Mouse (Mus musculus) forebrain, embryonic 11.5 days (tissue): ENCODE results near the gene Ocln. TPM values are rescaled to one million over a fixed set of nuclear protein-coding genes. Genes with fewer than 3 reads are reported as not detected.
"Not testable (repeated sequence)": the region's sequence is repeated elsewhere in the genome, so short reads cannot be mapped to it uniquely, and the experiment has no call there.

Source experiments
- ATAC-seq: fragments of 200-750 bp; cut with Nextera tagmentation; replicated peaks from 2 replicates; pipeline ENCODE4 v1.8.0; 2017; ENCODE audit warnings: moderate TSS enrichment; ENCODE audit not compliant: low FRiP score
- DNase-seq: peaks from one replicate; pipeline ENCODE4 v3.0.0-alpha.2; 2017; ENCODE audit warnings: low spot score
- H3K27ac ChIP-seq: fragments of 300-500 bp; sonication (generic); 2 replicates; pipeline ENCODE4 v1.5.1; 2014; ENCODE audit warnings: low read depth, low read length
- H3K27me3 ChIP-seq: fragments of 300-500 bp; sonication (generic); 2 replicates; pipeline ENCODE4 v1.6.1; 2014; ENCODE audit warnings: mild to moderate bottlenecking, low read length, mixed read lengths; ENCODE audit not compliant: control insufficient read depth, insufficient read depth
- H3K36me3 ChIP-seq: fragments of 300-500 bp; sonication (generic); 2 replicates; pipeline ENCODE4 v1.6.1; 2014; ENCODE audit warnings: mild to moderate bottlenecking, low read length, moderate library complexity, mixed read lengths; ENCODE audit not compliant: control insufficient read depth, insufficient read depth
- H3K4me1 ChIP-seq: fragments of 300-500 bp; sonication (generic); replicated peaks from 2 replicates; pipeline ENCODE4 v1.6.1; 2014; ENCODE audit warnings: low read length, mixed read lengths; ENCODE audit not compliant: control insufficient read depth, insufficient read depth
- H3K4me2 ChIP-seq: fragments of 300-500 bp; sonication (generic); 2 replicates; pipeline ENCODE4 v1.6.1; 2014; ENCODE audit warnings: low read depth, mild to moderate bottlenecking, low read length, moderate library complexity, mixed read lengths; ENCODE audit not compliant: severe bottlenecking
- H3K4me3 ChIP-seq: fragments of 300-500 bp; sonication (generic); 2 replicates; pipeline ENCODE4 v1.5.1; 2014; ENCODE audit warnings: low read depth, low read length
- H3K9ac ChIP-seq: fragments of 300-500 bp; sonication (generic); 2 replicates; pipeline ENCODE4 v1.6.1; 2014; ENCODE audit warnings: low read length
- H3K9me3 ChIP-seq: fragments of 300-500 bp; sonication (generic); 2 replicates; pipeline ENCODE4 v1.6.1; 2016; ENCODE audit warnings: low read length, mixed read lengths; ENCODE audit not compliant: control insufficient read depth
- WGBS: fragments of 180-500 bp; shearing (Covaris S2); extraction: QIAGEN DNeasy Blood & Tissue Kit; methylation state at CpG from one replicate; pipeline ENCODE4 v1.1.7; 2014; 5-methylcytosine and 5-hydroxymethylcytosine counted together
- polyA plus RNA-seq: library from polyadenylated mRNA; unstranded; fragments of >200 nt; fragmentation: Nextera tagmentation; extraction: Ambion mirVana; gene quantifications from 2 replicates; pipeline ENCODE4 v1.2.1, GENCODE M21; 2014

The Ocln gene
- polyA plus RNA-seq, 1 experiment from 2014 or later, result 2.9 TPM

DNA sequence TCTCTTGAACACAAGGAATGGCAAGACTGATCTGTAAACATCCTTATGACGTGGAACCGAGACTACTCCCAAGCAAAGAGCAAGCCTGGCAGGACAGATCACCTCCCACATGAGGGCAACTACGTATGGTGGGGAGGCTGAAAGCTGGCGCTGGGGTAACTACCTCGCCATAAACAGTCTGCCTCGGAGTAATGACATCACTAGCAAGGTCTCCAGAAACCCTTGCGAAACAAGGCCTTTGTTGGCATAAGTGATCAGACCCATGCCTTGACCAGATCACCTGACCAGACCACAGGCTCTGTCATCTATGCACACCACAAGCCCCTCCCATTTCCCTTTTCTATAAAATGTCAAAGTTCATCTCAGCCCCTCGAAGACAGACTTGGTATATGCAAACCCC lies 59.2 kb downstream of the Ocln start:
- Histone ChIP-seq H3K9me3 (no peaks in the 10 kb centered on the region), H3K9ac (no peak overlapping the region), H3K4me1 (no peaks in the 10 kb centered on the region; the same call in 1 of the 2 replicates), H3K4me3 (no peak overlapping the region), H3K27ac (no peak overlapping the region), H3K4me2 (no peak overlapping the region), H3K27me3 (no peaks in the 10 kb centered on the region), H3K36me3 (no peaks in the 10 kb centered on the region; the same call in 1 of the 2 replicates)
- DNase-seq (no peak), ATAC-seq (no peak)
- 81% methylated on average over 8 of the region's 8 CpGs for WGBS

DNA sequence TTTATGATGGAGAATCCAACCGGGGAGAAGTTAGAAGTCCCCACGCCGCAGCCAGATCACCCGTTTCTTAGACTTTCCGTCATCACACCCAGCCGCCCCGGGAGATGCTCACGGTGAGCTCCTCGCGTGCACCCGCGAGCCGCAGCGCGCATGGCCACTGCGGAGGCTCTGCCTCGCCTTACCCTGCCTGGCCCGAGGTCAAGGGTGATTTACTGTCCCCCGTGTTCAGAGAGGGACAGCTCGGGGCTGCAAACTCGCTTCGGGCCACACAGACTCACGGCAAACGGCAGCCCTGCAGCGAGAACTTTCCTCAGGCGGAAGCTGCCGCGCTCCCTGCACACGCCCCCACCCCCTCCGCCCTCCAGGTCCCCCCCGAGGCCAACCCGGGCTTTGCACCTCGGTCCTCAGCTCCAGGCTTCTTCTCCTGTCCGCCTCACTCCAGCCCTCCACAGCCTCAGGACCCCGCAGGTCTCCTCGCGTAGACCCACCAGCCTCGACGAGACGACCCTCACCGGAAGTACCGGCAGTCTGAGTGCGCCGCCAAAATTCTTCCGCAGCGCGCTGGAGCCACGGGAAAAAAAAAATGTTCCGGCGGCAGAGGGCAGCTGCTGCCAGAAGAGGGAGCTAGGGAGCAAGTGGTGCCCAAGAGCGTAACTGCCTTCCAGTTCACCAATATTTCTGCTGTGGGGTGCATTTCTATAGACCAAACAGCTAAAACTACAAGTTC lies 60.3 kb downstream of the Ocln start, which contains the start of gene Gtf2h2:
Gene Gtf2h2, minus strand, starts transcription at position 519 of the 727 bp plus-strand sequence.
- Histone ChIP-seq H3K27me3 (no peaks in the 10 kb centered on the region), H3K4me2 (peak within 1 kb of the TSS; percentile 67), H3K9me3 (no peaks in the 10 kb centered on the region), H3K36me3 (no peaks in the 10 kb centered on the region; the same call in 1 of the 2 replicates), H3K4me3 (peak within 1 kb of the TSS; percentile 83), H3K4me1 (no peaks in the 10 kb centered on the region; the same call in 1 of the 2 replicates), H3K27ac (peak within 1 kb of the TSS; percentile 81; the same call in 1 of the 2 replicates), H3K9ac (peak within 1 kb of the TSS; percentile 93)
- ATAC-seq, result peak; percentile 89
- under 1% methylated on average over 51 of the region's 51 CpGs for WGBS
- peak; percentile 93 for DNase-seq

DNA sequence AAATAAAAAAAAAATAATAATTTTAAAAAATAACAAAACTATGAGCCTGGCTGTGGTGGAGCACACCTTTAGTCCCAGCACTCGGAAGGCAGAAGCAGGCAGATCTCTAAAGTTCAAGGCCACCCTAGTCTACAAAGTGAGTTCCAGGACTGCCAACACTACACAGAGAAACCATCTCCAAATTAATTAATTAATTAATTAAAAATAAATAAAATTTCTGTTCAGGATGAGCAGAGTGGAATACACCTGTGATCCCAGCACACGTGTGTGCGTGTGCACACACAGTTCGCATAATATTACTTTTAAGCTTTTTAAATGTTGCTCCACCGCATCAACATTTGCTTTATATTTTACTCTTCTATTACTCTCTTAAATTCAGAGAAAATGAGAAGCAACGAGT lies 60.9 kb downstream of the Ocln start:
- Histone ChIP-seq H3K27ac (no peak overlapping the region), H3K36me3 (no peaks in the 10 kb centered on the region; the same call in 1 of the 2 replicates), H3K27me3 (no peaks in the 10 kb centered on the region), H3K4me1 (no peaks in the 10 kb centered on the region; the same call in 1 of the 2 replicates), H3K4me2 (peak overlapping the region; percentile 67), H3K4me3 (peak overlapping the region; percentile 83), H3K9me3 (no peaks in the 10 kb centered on the region), H3K9ac (peak overlapping the region; percentile 93)
- DNase-seq (no peak), ATAC-seq (peak; percentile 19; the same call in 1 of the 2 replicates)
- 19% methylated on average over 6 of the region's 6 CpGs for WGBS

DNA sequence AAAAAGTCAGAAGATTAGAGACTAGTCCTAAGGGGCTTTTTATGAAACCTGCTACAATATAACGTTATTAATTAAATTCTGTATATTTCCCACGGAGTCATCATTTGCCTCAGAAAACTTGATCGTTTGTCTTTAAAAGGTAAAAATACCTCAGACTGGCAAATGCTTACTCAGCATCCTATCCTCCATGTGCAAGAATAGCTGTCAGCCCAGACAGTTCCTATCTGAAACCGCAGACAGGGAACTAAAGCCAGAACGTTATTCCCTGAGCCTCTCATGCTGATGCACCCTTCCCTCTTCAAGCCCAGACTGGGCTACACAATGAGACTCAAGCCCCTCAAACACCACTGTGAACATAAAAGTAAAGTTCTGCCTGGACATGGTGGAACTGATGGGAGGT lies 62.1 kb downstream of the Ocln start:
- H3K9ac ChIP-seq, result no peak overlapping the region
- ATAC-seq, result no peak

DNA sequence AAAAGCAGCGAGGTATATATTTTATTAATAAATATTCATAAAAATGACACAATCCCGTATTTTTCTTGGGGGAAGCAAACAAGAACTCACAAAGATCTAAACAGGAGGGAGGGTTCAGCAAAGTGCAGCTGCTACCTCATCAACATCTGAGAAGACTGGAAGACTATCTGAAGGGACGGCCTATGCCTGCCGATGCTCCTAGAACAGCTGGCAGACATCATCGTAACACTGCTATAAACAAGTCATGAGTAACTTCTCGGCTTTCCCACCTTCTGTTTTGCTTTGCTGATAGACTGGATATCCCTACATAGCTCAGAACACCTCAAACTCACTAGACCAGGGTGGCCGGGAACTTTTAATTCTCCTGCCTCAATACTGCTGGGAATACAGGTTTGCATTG lies 68.9 kb downstream of the Ocln start:
- peaks cover 6% of the 10 kb centered on the region; the same call in 1 of the 2 replicates for H3K36me3 ChIP-seq
- no peak for ATAC-seq
- WGBS, result 94% methylated on average over 7 of the region's 7 CpGs

More for the DNA sequence above, 62.1 kb downstream of the Ocln start:
- no peaks in the 10 kb centered on the region; the same call in 1 of the 2 replicates for H3K36me3 ChIP-seq
- no peak overlapping the region for H3K4me3 ChIP-seq
- 92% methylated on average over 5 of the region's 5 CpGs for WGBS
- H3K9me3 ChIP-seq, result no peaks in the 10 kb centered on the region
- H3K27ac ChIP-seq, result no peak overlapping the region
- H3K4me2 ChIP-seq, result no peak overlapping the region
- H3K27me3 ChIP-seq, result no peaks in the 10 kb centered on the region
- H3K4me1 ChIP-seq, result no peaks in the 10 kb centered on the region; the same call in 1 of the 2 replicates
- DNase-seq, result no peak

DNA sequence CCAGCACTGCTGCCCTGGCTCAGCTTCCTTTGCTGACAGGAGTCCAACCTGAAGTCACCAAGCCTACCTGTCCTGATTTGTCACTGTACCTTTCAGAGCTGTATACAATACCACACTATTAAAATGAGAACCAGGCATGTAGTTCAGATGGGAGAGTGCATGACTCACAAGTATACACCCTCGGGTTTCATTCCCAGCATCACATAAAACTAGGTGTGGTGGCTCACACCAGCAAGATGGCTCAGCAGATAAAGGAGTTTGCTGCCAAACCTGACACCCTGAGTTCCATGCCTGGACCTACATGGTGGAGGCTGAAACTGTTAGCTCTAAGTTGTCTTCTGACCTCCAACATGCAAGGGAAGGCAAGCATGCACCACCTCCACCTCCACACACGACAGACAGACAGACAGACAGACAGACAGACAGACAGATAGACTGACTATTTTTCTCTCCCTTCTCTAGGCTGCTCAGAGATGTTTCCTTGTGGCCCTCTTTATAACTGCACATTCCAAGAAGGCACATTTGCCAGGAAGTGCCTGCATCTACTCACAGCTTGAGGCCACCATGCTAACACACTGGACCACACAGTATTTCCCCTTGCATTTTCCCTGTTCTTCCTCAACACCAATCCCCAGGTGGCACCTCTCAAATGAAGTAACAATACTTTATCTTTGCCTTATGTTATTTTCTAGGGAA lies 88.8 kb downstream of the Ocln start:
- Histone ChIP-seq H3K4me3 (no peak overlapping the region), H3K4me2 (no peak overlapping the region), H3K27ac (no peak overlapping the region), H3K9me3 (no peaks in the 10 kb centered on the region), H3K36me3 (peaks cover 17% of the 10 kb centered on the region), H3K27me3 (no peaks in the 10 kb centered on the region), H3K4me1 (no peaks in the 10 kb centered on the region), H3K9ac (no peak overlapping the region)
- WGBS, result 86% methylated on average over 2 of the region's 2 CpGs
- DNase-seq, result no peak
- no peak for ATAC-seq

More for the DNA sequence above, 68.9 kb downstream of the Ocln start:
- Histone ChIP-seq H3K27me3 (no peaks in the 10 kb centered on the region), H3K9me3 (no peaks in the 10 kb centered on the region), H3K9ac (no peak overlapping the region), H3K4me1 (no peaks in the 10 kb centered on the region), H3K4me2 (no peak overlapping the region), H3K4me3 (no peak overlapping the region), H3K27ac (no peak overlapping the region)
- no peak for DNase-seq

DNA sequence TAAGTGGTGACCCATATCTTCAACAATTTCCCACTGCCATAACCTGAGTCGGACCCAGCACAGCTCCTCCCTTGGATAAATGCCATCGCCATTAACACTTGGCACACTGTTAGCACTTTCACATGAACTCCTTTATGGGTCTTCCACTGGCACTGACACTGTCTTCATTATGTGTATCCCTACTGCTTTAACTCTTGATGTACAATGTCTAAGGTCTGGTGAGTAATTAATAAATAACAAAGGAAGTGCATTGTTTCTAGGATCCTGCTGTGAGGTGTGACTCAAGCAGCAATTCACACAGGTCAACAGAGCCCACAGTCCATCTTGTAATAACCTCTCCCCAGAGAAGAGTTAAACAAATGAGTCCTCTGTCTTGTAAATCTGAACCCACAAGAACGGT lies 91.2 kb downstream of the Ocln start:
- Histone ChIP-seq H3K36me3 (no peaks in the 10 kb centered on the region; the same call in 1 of the 2 replicates), H3K4me2 (no peak overlapping the region), H3K27me3 (no peaks in the 10 kb centered on the region), H3K9ac (no peak overlapping the region), H3K4me1 (no peaks in the 10 kb centered on the region), H3K27ac (no peak overlapping the region), H3K4me3 (no peak overlapping the region), H3K9me3 (no peaks in the 10 kb centered on the region)
- no peak for DNase-seq
- WGBS, result 82% methylated on average over 3 of the region's 3 CpGs
- no peak for ATAC-seq

DNA sequence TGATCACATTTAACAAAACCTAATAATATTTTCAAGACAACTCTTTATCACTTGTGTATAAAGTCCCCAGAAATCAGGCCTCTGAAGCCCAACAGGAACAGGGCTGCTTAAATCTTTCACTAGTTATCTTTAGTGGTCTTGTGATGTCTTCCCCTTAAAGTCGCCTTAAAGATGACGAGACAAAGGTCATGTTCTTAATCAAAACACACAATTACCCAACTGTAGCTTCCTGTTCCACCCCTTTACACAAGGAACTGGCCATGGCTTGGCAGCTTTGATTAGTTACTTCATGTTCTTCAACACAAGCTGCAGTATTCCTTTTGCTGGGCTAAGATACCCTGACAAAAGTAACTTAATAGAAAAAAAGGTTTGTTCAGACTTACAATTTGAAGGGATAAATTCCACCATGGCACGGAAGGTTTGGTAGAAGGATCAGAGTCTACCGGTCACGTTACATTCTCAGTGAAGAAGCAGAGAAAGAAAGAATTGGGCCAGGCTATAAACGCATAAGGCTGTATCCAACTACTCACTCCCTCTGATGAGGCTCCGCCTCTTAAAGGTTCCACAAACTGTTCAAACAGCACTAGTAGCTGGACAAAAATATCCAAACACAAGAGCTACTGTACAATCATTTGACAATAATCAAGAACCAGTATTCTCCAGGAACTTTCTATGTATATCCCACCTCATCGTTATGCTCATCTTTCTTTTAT lies 99.9 kb downstream of the Ocln start, which contains the start of gene Naip1:
Gene Naip1, minus strand, starts transcription at position 455 of the 713 bp plus-strand sequence.
- H3K27ac ChIP-seq, H3K4me3 ChIP-seq, H3K36me3 ChIP-seq, H3K9me3 ChIP-seq, H3K4me2 ChIP-seq, ATAC-seq, H3K9ac ChIP-seq, DNase-seq, H3K4me1 ChIP-seq, H3K27me3 ChIP-seq: not testable (repeated sequence)
- WGBS, result 84% methylated on average over 8 of the region's 8 CpGs
